Mouse (Mus musculus) naive thymus-derived CD4-positive, alpha-beta T cell, adult 2 months (primary cell): ENCODE measurements around the gene Dspp.

Source experiments
- DNase-seq: peaks from one replicate; pipeline ENCODE4 v3.0.0-alpha.2; 2011; ENCODE audit warnings: low read depth

Dspp gene

GRCm38 (mm10) chr5:104201153-104201950 lies 30.8 kb downstream of the Dspp start:
- no peak for DNase-seq

GRCm38 (mm10) chr5:104202351-104202750 lies 31.8 kb downstream of the Dspp start, which contains the start of gene Dmp1:
TSS of gene Dmp1 (plus strand) at chr5:104202613.
- no peak for DNase-seq

- DNase-seq: no peak
Measured at GRCm38 (mm10) chr5:104212531-104212930, 42.0 kb downstream of the Dspp start.

- no peak for DNase-seq
Measured at GRCm38 (mm10) chr5:104218926-104219325, 48.4 kb downstream of the Dspp start.

DNA sequence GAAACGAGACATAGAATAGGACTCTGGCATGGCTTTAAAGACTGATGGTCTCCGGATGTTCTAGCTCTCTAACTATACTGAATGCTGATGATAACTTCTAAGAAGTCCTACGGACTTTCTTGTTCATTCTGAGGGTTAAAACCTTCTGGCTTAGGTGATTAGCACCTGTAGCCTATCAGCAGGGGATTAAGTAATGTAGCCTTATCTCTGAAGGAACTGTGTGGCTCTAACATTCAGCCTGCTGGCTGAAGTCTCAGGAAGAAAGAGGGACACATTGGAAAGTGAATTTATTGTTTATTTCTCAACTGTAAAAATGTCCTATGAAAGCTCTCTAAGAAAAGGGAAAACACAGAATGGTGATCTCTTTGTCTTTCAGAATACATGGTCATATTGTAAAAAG lies 53.8 kb downstream of the Dspp start:
- DNase-seq: no peak

GRCm38 (mm10) chr5:104224750-104225149 lies 54.2 kb downstream of the Dspp start:
- DNase-seq: no peak

GRCm38 (mm10) chr5:104228497-104228896 lies 58.0 kb downstream of the Dspp start:
- no peak for DNase-seq
